Mouse (Mus musculus) thymus, adult 2 months (tissue): Measurements from ENCODE around the gene Acsf3.

ENCODE experiments used
- CTCF ChIP-seq: fragments of 200-500 bp; IDR thresholded peaks from 2 replicates; pipeline ENCODE4 v1.5.1; 2012; ENCODE audit warnings: mild to moderate bottlenecking, control low read depth, low read length, moderate library complexity, borderline replicate concordance; ENCODE audit not compliant: control insufficient read depth, poor library complexity, insufficient read depth; ENCODE audit errors: extremely low read depth
- POLR2A ChIP-seq: fragments of 200-500 bp; IDR thresholded peaks from 2 replicates; pipeline ENCODE4 v1.6.1; 2012; ENCODE audit warnings: mild to moderate bottlenecking, low read length, control low read depth, moderate library complexity; ENCODE audit not compliant: control insufficient read depth, poor library complexity, insufficient read depth; ENCODE audit errors: extremely low read depth

GRCm38 (mm10) chr8:122851692-122852545 lies 76.6 kb downstream of the Acsf3 start:
- no peak for TF ChIP-seq CTCF
- TF ChIP-seq POLR2A: no peak
